Comparison of ENCODE assay signal across 16 mouse cellular contexts in genomic region chr7:34183356-34183755, GRCm38 (mm10). TPM values are rescaled to one million over a fixed set of nuclear protein-coding genes. Genes with fewer than 3 reads are reported as not detected.
DNase-seq lines count a peak whose midpoint lies in the region; ATAC-seq lines count a peak whose summit lies in the region.
"Had no signal": no experiment of that assay in that cellular context is flagged by ENCODE, and none has a peak within 500 bp of the region (broad histone marks: within the 10 kb centered on the region; RNA-seq: fewer than 3 reads in every experiment).

No protein-coding gene starts in this region.

- DNase-seq in kidney, postnatal 36 days: no peak
- DNase-seq in ES-CJ7 (ENCODE audit: low read depth, low spot score) (peak; percentile 74), ZHBTc4 (ENCODE audit: low read depth, low spot score) (peak; percentile 84)
- no peak for DNase-seq in ovary, adult 18-20 months (ENCODE audit: low spot score)
- no peak for DNase-seq in spleen, postnatal 14 days (ENCODE audit: low spot score in 2 of 2)
- DNase-seq: right cerebral cortex, postnatal 4 days; thymus, adult 2 months had no signal

- H3K27ac ChIP-seq in kidney, embryonic 15.5 days: no peak overlapping the region
- H3K27ac ChIP-seq in limb, embryonic 15.5 days: peak overlapping the region; percentile 43; the same call in 1 of the 2 replicates
- H3K27ac ChIP-seq: hindbrain, embryonic 15.5 days; layer of hippocampus, adult 2 months; midbrain, embryonic 13.5 days; neural tube, embryonic 15.5 days had no signal

- H3K9me3 ChIP-seq in kidney, embryonic 15.5 days (replicated peaks): no peaks in the 10 kb centered on the region
- H3K9me3 ChIP-seq in limb, embryonic 15.5 days: no peaks in the 10 kb centered on the region
- H3K9me3 ChIP-seq: G1E; heart, embryonic 12.5 days; hindbrain, embryonic 15.5 days; midbrain, embryonic 13.5 days; neural tube, embryonic 15.5 days had no signal

- H3K4me2 ChIP-seq in kidney, embryonic 15.5 days: no peak overlapping the region
- H3K4me2 ChIP-seq in limb, embryonic 15.5 days: no peak overlapping the region
- H3K4me2 ChIP-seq: heart, embryonic 12.5 days; hindbrain, embryonic 15.5 days; midbrain, embryonic 13.5 days; neural tube, embryonic 15.5 days had no signal

- H3K27me3 ChIP-seq in kidney, embryonic 15.5 days: no peaks in the 10 kb centered on the region
- no peaks in the 10 kb centered on the region for H3K27me3 ChIP-seq in limb, embryonic 15.5 days
- H3K27me3 ChIP-seq: heart, embryonic 12.5 days; hindbrain, embryonic 15.5 days; midbrain, embryonic 13.5 days; neural tube, embryonic 15.5 days had no signal

- H3K9ac ChIP-seq in kidney, embryonic 15.5 days: no peak overlapping the region
- no peak overlapping the region for H3K9ac ChIP-seq in limb, embryonic 15.5 days
- H3K9ac ChIP-seq: heart, embryonic 12.5 days; hindbrain, embryonic 15.5 days; midbrain, embryonic 13.5 days; neural tube, embryonic 15.5 days had no signal

- peaks cover 50% of the 10 kb centered on the region for H3K36me3 ChIP-seq in kidney, embryonic 15.5 days
- peaks cover 48% of the 10 kb centered on the region for H3K36me3 ChIP-seq in limb, embryonic 15.5 days

- 87% methylated on average over 13 of the region's 13 CpGs for WGBS in kidney, embryonic 15.5 days
- WGBS in limb, embryonic 15.5 days: 76% methylated on average over 13 of the region's 13 CpGs

- ATAC-seq in kidney, embryonic 15.5 days (replicated peaks; ENCODE audit: low FRiP score): 0 out of 2 replicates have a peak, but pooled peaks have one; percentile 15
- ATAC-seq in limb, embryonic 15.5 days (ENCODE audit: insufficient number of reproducible peaks, low FRiP score, low TSS enrichment, low read depth): 0 out of 2 replicates have a peak, but pooled peaks have one; percentile 19
- ATAC-seq: lung, postnatal 0 days; midbrain, embryonic 13.5 days had no signal

- H3K4me1 ChIP-seq in kidney, embryonic 15.5 days: no peaks in the 10 kb centered on the region
- no peaks in the 10 kb centered on the region for H3K4me1 ChIP-seq in limb, embryonic 15.5 days
- H3K4me1 ChIP-seq: heart, embryonic 12.5 days; hindbrain, embryonic 15.5 days; midbrain, embryonic 13.5 days; neural tube, embryonic 15.5 days had no signal

- H3K4me3 ChIP-seq in kidney, embryonic 15.5 days (replicated peaks): no peak overlapping the region
- no peak overlapping the region for H3K4me3 ChIP-seq in limb, embryonic 15.5 days
- H3K4me3 ChIP-seq: heart, embryonic 12.5 days; hindbrain, embryonic 15.5 days; layer of hippocampus, adult 2 months; midbrain, embryonic 13.5 days; neural tube, embryonic 15.5 days had no signal

RNA-seq across cellular contexts. Expression of gene Pdcd2l, which starts 13.1 kb away (rescaled TPM):
- polyA plus RNA-seq in kidney, embryonic 15.5 days (2015; fragmentation: Nextera tagmentation; extraction: Ambion mirVana): 64.8 and 67.7 TPM in 2 replicates
- polyA plus RNA-seq in limb, embryonic 15.5 days (2015; fragmentation: Nextera tagmentation; extraction: Ambion mirVana): 59.1 and 59.9 TPM in 2 replicates

RNA-seq across cellular contexts. Expression of gene Uba2, which starts 14.0 kb away (rescaled TPM):
- polyA plus RNA-seq in kidney, embryonic 15.5 days (2015; fragmentation: Nextera tagmentation; extraction: Ambion mirVana): 221 and 223 TPM in 2 replicates
- polyA plus RNA-seq in limb, embryonic 15.5 days (2015; fragmentation: Nextera tagmentation; extraction: Ambion mirVana): 186 and 190 TPM in 2 replicates

RNA-seq across cellular contexts. Expression of gene Gpi1, which starts 46.8 kb away (rescaled TPM):
- polyA plus RNA-seq in kidney, embryonic 15.5 days (2015; fragmentation: Nextera tagmentation; extraction: Ambion mirVana): 381 and 404 TPM in 2 replicates
- 288 and 306 TPM in 2 replicates for polyA plus RNA-seq in limb, embryonic 15.5 days (2015; fragmentation: Nextera tagmentation; extraction: Ambion mirVana)

RNA-seq across cellular contexts. Expression of gene Wtip, which starts 50.3 kb away (rescaled TPM):
- polyA plus RNA-seq in kidney, embryonic 15.5 days (2015; fragmentation: Nextera tagmentation; extraction: Ambion mirVana): 6.3 and 8.2 TPM in 2 replicates
- 6.4 and 8.0 TPM in 2 replicates for polyA plus RNA-seq in limb, embryonic 15.5 days (2015; fragmentation: Nextera tagmentation; extraction: Ambion mirVana)
- polyA plus RNA-seq: G1E had no signal

Comparison
In these comparisons a context has a peak if more than half of its experiments do, and no peak if none do; other contexts are left out.
1. DNase-seq: peak in ES-CJ7 (single experiment) and ZHBTc4 (single experiment); none in kidney, postnatal 36 days (0 of 2), ovary, adult 18-20 months (single experiment) and spleen, postnatal 14 days (0 of 2).